Mouse (Mus musculus) WW6 (cell line): ENCODE results near the gene Higd2a.
"Not testable (repeated sequence)": the region's sequence is repeated elsewhere in the genome, so short reads cannot be mapped to it uniquely, and the experiment has no call there.

Experiments used
- DNase-seq: peaks from one replicate; pipeline ENCODE4 v3.0.0-alpha.2; 2013; ENCODE audit warnings: low read depth, low spot score

The Higd2a gene

DNA sequence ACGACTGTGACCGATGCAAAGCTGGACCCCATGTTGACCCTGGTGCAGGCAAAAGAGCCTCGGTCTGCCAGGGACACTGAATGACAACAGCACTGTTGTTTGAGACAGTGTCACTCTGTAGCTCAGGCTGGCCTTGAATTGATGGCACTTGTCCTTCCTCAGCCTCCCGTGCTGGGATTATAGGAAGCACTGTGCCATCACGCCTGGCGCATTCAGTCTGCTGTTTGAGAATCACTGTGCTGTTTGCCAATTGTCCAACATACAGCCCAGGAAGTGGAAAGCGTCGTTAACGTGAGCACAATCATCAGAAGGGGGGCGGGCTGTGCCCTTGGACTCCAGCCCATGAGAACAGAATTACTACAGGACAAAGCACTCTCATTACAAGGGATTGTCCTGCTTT, 7.9 kb upstream of the Higd2a start:
- DNase-seq: no peak

DNA sequence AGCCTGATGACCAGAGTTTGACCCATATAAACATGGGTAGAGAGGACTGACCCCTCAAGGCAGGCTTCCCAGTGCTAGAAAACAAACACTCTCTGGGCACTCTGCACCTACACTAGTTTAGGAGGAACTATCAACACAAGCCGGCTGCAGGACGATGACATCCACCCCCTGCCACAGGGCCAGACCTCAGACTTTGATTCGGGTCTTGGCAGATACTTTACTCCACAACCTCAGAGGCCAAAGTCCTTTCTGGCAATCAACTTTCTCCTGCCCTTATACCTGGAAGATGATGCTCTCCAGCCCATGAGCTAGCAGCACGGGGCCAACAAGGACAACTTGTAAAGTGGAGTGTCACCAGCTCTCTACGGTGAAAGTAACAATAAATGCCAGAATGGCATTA, 7.1 kb upstream of the Higd2a start:
- DNase-seq: no peak

DNA sequence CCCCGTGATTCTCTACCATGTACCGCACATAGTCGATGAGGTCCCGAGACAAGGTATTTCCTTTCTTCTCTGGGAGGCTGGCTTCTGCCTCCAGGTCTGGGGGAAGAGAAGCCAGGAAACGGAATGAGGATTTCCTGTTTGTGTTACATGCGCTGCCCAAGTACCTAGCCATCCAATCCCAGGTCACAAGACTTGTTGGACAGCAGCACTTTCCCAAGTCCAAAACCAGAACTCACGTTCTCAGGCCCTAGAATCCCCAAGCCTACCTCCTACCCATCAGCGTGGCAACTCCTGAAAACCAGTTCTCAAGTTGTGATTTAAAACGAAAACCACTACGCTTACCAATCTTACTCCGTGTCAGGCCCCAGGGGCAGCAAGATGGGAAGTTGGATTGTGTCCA, 4.2 kb upstream of the Higd2a start:
- DNase-seq: no peak

DNA sequence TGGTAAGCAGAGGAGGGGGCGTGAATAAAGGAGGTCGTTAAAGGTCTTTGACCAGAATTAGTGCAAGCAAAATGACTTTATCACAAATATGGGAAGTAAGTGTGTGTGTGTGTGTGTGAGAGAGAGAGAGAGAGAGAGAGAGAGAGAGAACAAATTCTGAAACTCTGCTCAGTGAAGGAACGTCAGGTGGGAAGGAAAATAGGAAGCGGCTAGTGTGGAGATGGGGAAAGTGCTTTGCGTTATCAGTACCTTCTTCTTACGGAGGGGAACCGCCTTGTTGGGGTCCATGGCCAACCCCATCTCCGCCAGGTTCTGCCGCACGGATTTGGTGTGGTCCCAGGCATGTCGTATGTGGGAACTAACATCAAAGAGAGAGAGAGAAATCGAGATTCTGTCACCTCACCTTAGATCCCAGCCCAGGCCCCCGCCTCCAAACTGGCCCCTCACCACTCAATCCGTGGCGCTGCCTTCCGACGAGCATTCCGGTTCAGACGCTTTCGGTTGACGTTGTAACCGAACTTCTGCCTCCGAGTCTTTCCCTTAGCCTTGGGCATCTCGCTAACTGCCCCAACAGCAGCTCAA, 502 bp upstream of the Higd2a start:
- no peak for DNase-seq

DNA sequence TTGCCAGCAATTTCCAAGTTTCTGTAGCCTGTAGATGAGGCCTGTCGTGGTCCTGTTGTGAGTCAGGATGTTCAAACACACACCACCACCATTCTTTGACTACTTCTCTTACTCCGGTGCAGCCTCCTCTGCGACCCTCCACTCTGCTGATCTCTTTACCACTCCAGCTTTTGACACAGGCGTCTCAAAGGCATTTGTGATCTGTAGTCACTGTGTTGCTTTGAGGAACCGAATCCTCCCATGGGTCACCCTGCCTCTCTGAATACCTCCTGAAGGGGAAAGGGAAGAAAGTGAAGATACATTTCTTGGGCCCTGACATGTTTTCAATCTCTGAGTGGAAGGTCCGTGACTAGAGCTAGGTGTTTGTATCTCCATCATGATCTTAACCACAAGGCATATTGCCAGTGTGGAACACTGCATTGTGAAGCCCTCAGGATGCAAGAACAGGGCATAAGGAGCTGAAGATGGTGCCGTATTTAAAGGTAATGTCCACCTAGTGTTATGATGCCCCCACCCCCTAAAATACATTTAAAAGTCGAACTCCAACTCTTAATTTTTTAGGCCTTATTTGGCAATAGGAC, 1.9 kb downstream of the Higd2a start:
- DNase-seq: no peak

DNA sequence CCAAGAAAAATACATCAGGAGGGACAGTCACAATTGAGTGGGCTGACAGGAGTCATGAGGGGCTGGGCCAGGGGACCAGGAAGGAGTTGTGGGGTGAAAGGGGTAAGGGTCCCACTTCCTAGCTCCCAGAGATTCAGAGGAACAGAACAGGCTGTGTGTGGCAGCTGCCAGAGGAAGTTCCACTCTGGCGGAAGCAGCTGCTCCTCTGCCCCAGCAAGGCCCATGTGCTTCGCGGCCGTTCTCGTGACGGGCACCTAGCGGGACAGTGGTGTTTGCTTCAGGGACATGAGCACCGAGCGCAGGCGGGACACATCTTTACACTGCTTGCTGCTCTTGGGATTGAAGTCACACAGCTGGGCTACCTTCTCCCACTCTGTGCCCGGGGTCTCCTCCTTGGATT, 3.6 kb downstream of the Higd2a start:
- no peak for DNase-seq

DNA sequence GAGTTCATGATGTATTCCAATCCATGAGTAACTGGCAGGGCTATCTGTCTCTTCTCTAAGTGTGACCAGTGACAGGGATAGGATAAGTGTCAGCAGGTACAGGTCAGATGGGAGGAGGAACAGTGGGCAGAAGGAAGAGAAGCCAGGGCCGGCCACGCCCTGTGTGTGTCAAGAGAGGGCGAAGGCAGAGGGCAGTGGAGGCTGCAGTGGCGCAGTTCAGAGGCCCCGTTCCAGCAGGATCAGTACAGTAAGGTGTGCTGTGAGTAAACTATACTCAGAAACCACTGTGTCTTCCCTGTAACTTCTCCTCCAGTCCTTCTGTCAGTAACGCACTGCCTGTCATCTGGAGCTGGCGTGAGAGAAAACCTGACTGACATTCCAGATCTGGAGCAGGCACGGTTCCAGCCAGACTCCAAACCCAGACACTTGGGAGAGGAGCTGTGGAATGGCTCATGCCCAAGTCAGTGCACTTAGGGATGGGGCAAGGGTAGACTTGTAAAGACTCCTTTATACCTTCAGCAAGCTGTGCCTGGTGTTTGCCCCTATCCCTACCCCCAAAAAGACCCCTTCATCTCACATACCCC, 6.2 kb downstream of the Higd2a start:
- DNase-seq: no peak

DNA sequence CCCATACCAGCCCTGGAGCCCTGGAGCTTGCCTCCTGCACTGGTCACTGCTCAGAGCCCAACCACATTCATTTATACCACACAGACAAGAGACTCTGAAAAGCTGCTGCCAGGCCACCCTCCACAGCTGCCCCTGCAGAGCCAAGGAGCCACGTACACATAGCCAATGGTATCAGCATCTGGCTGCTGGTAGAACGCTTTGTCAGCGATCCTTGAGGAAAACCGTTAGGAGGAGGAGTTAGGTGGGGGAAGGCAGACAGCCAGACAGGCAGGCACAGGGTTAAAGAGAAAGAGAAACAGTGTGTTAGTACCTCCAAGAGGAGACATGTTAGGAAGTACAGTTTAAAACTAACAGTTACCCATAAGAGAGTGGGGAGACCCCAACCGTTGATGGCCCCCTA, 6.9 kb downstream of the Higd2a start:
- DNase-seq: no peak

DNA sequence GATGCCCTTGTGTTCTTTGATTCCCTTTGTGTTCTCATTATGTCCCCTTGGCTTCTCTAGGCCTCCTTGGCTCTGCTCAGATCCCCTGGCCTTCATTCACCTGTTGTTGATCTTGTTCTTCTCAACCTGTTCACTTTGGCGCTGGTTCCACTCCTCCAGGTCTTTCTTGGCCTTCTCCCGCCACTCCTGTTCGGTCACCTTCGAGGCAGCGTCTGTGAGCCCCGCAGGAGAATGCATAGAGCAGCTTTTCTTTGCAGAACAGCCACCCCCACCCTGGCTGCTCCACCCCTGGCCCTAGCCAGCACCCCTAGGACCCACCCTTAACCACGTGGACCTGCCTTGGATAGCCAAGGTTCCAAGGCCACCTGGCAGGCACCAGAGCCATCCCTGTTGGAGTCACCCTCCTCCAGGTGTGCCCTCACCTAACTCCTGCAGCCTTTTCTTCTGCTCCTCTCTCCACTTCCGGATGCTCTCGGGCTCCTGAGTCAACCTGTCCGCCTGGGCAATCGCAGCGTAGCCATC, 8.7 kb downstream of the Higd2a start:
- DNase-seq: no peak

DNA sequence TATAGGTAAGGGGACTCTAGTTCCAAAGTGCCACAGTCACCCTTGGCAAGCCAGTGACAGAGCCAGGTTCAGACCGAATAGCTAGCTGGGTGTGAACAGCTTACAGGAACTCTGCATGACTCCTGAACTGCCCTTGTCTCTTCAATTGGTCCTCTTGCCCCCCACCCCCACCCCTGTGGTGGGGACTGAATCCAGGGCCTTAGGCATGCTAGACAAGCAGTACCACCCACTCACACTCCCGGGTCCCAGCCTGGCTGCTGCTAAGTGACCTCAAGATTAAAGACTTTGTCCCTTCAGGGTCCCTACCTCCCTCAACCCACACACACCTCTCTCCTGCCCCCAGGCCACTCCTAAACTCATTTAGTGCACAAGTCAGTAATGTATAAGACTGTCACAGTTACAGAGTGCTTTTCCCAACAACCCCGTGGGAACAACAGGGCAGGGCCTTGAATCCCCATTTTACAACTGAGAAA, 12.7 kb downstream of the Higd2a start:
- no peak for DNase-seq

DNA sequence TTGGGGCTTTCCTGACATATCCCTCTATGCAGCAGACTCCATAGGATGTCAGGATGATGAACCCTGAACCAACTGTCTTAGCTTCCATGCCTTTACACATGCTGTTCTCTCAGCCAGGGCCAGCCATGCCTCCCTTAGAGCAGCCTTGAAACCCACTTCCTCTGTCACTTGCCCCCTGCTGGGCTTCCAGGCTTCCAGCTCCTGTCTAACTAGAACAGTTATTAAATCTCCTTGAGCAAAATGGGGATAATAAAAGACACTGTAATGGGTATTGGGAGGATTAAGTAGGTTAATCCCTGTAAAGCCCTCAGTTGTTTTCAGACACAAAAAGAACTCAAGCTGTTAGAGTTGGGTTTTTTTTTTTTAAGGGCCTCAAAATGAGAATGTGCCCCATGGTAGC, 13.5 kb downstream of the Higd2a start:
- no peak for DNase-seq

DNA sequence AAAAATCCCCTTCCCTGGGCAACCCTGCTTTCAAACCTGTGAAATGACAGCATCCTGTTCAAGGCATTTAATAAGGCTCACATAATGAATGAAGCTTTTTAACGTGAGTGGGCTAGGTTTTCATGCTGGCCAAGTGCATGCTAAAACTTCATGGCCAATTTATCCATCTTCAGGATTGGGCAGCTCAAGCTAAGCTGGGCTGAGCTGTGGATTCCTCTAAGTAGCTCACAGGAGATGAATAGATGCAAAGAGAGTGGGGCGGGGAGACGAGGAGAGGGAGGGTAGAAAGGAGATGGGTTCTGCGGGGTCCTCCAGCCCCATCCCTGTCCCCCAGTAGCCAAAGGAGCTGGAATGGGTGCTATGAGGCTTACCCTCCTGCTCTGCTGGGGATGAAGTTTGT, 14.2 kb downstream of the Higd2a start:
- no peak for DNase-seq

DNA sequence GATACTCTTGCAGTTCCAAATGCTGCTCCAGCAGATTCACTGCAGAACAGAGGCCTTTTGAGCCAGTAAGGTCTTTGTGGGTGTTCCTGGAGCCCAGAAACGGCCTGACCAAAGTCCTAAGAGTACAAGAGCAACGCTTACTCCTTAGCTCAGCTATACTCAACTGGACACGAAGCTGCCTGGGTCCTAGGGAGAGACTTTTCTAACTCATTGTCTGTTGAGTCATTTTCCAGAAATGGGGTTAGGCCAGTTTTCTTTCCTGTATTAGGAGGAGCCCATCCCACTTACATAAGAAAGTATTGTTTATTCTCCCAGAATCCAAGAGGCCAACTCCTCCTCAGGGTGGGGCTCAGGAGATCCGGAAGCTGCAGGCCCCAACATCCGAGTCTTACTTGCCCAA, 15.4 kb downstream of the Higd2a start:
- DNase-seq: no peak

DNA sequence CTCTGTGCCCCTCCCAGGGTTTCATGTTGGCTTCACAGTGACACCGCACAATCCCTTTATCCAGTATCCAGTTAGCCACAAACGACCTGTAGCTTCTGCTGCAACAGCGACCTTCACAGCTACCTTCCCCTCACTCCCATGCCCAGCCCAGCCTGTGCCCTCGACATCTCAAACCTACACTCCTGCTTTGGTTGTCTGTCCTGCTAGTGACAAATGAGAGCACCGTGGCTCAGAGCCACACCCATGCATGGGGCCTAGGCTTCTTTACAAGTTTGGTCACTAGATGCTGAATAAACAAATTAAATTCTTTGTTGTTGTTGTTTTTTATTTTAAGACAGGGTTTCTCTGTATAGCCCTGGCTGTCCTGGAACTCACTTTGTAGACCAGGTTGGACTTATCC, 17.2 kb downstream of the Higd2a start:
- DNase-seq: no peak

DNA sequence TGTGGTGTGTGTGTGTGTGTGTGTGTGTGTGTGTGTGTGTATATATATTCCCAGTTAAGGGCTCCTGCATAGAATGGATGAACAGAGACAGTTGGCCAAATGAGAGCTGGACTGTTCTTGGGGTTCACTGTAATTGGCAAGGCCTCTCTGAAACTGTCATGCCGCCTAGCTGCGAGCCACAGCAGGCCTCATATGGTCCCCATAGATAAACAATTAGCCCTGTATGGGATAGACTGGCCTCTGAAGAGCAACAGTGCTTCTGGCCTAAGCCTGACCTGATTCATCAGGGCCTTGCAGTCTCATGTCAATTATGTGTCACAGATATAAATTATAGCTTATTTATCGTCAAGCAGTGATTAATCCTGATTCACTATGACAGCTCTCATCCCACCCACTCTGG, 18.0 kb downstream of the Higd2a start:
- no peak for DNase-seq

DNA sequence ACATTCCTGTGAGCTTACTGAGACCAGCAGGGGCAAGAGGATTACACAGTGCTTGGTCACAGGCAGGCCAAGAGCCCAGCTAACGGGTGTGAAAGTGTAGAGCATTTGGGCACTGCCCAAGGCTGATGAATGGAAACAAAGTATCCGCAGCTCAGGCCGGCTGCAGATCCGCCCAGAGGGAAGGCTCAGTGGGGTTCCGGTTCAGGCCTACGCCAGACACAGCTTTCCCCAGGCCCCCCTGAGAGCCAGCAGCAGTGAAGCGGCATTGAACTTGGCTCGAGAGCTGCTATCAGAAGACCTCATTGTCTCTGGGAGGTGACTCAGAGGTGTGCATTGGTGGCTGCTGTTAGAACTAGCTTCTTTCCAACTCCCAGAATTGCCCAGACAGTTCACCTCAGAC, 18.7 kb downstream of the Higd2a start:
- no peak for DNase-seq

DNA sequence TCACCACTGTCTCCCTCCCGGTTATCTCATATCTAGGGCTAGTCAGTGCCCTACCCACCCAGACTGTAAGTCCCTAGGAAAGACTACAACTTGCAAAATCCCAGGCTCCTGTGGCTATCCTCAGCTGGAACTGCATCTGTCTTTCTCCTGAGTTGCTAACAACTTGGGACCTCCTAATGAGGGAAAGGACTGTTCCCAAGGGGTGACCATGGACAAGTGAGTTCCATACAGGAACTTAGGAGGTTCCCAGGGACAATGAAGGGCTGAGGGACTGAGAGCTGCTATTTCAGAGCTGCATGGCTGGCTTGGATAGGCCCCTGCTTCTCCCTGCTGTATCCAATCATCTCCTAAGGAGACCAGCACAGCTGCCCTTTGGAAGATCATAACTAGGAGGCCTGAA, 19.3 kb downstream of the Higd2a start:
- no peak for DNase-seq

DNA sequence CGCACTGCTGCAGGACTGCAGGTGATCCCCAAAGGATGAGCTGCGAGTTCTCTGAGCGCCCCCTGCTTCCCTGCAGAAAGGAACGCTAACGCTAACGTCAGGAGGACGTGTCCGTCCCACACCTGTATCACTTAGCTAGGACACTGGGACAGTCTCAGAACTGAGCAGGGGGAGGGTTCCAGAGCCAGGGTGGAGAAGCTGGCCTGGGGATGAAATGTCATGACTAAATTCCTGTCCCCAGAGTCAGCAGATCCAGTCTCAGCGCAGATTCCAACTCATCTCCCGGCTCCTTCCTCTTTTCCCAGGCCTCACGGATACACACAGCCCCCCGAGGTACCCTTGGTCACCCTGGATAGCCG, 20.6 kb downstream of the Higd2a start:
- DNase-seq: no peak

DNA sequence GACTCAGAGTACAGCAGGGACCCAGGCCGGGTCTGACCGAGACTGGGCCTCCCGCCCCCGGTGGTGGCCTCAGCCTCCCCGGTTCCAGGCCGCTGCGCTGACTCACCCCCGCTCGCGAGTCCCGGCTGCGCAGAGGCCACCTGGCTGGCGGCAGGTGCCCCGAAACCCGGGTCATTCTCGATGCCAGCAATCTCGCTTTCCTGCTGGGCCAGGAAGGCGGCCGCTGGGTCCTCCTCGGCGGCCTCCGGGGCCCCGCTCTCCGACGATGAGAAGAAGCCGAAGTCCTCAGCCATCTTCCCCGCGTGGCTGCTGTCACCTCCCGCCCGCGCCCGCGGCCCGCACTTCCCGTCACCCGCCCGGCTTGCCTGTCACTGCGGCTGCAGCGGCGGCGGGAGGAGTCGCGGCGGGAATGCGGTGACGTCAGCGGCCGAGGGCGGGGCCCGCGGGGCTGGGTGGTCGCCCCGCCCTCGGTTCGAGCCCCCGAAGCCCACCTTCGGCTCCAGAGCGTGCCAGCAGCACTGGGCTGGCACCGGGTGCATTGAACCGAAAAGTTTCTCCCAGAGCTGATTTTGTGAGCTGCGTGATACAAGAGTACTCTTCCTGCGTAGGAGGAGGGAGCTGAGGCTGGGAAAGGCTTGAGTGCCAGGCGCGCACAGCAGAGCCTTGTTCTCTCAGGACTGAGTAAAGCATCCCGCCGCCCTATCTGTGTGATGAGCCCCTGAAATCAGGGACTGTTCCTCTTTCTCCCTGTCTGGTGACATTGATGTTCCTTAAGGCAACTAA, 21.2 kb downstream of the Higd2a start, which contains the start of gene Cltb:
Cltb (minus strand) TSS at position 373 of the 783 bp plus-strand sequence.
- DNase-seq: no peak

DNA sequence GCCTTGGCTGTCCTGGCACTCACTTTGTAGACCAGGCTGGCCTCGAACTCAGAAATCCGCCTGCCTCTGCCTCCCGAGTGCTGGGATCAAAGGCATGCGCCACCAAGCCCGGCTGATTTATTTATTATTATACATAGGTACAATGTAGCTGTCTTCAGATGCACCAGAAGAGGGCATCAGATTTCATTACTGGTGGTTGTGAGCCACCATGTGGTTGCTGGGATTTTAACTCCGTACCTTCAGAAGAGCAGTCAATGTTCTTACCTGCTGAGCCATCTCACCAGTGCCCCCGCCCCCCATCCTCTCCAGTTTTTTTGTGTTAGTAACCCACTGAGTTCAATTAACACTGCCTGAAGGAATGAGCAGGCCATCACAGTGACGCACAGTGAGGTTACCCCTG, 23.1 kb downstream of the Higd2a start:
- DNase-seq: not testable (repeated sequence)

DNA sequence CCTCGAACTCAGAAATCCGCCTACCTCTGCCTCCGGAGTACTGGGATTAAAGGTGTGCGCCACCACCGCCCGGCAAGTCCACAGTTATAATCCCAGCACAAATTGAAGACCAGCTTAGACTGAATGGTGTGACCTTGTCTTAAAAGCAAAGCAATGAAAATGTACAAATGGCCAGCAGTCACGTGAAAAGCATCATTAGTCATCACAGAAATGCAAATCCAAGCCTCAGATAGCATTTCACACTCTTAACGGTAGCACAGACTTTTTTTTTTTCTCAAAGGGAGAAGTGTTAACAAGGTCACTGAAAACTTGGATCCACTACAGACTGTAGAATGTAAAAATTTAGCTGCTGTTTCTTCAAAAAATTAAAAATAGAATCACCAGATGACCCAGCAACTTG, 26.3 kb downstream of the Higd2a start:
- DNase-seq: no peak

DNA sequence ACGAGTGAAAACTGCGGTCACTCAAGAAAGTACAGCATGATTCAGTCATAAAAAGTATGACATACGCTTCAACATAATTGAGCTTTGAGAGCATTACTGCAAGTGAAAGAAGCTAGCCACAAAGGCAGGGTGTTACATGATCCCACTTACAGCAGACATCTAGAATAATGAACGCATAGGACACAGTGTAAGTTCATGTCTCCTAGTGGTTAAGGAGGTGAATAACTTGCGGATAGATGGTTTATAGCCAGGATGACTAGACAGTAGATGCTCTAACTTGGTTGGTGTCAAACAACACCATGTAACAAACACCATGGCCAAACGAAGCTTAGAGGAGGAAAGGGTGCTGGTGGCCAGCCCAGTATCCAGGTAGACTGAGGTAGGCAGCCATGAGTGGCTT, 27.0 kb downstream of the Higd2a start:
- no peak for DNase-seq
